Mouse (Mus musculus) CH12.LX (cell line): Measurements from ENCODE around the gene Emd. TPM values are rescaled to one million over a fixed set of nuclear protein-coding genes. Genes with fewer than 3 reads are reported as not detected.

Experiments
- DNase-seq: peaks from one replicate; pipeline ENCODE4 v3.0.0-alpha.2; 2013; ENCODE audit errors: extremely low read depth
- H3K27ac ChIP-seq: 2 replicates; pipeline ENCODE4 v1.5.1; 2012; ENCODE audit warnings: low read depth, mild to moderate bottlenecking, control low read depth, moderate library complexity; ENCODE audit not compliant: insufficient read depth
- H3K27me3 ChIP-seq: replicated peaks from 2 replicates; pipeline ENCODE3; 2012; ENCODE audit warnings: inconsistent platforms
- H3K36me3 ChIP-seq, 2 experiments: replicated peaks in 1 of 2; 2 replicates each; pipeline versions ENCODE3 to v1.6.1; 2012; ENCODE audit warnings: inconsistent platforms in 1 of 2, low read length in 1 of 2, mild to moderate bottlenecking in 1 of 2, mixed read lengths in 1 of 2, moderate library complexity in 1 of 2; ENCODE audit not compliant: control insufficient read depth in 1 of 2, insufficient read depth in 1 of 2
- H3K4me1 ChIP-seq, 2 experiments: 2 replicates each; pipeline ENCODE4 v1.6.1; 2012; ENCODE audit warnings: inconsistent platforms in 1 of 2, moderate library complexity in 1 of 2; ENCODE audit not compliant: insufficient read depth in 2 of 2, control insufficient read depth in 1 of 2
- H3K4me2 ChIP-seq: 2 replicates; pipeline ENCODE4 v1.6.1; 2012; ENCODE audit warnings: low read depth, mild to moderate bottlenecking, control low read depth; ENCODE audit not compliant: poor library complexity, insufficient read depth, severe bottlenecking
- H3K4me3 ChIP-seq, 3 experiments: fragments of 150-350 bp in 1 of 3; sonication (generic) in 1 of 3; replicated peaks in 1 of 3; 2 replicates each; pipeline versions ENCODE3 to v1.5.1; 2011 to 2012; ENCODE audit warnings: low read depth in 2 of 3, low read length in 2 of 3, mild to moderate bottlenecking in 2 of 3, moderate library complexity in 2 of 3, control low read depth in 1 of 3, improper control_type of control experiment in 1 of 3, inconsistent platforms in 1 of 3, mixed read lengths in 1 of 3; ENCODE audit not compliant: poor library complexity in 1 of 3
- H3K79me2 ChIP-seq: replicated peaks from 2 replicates; pipeline ENCODE4 v1.6.1; 2012; ENCODE audit warnings: mild to moderate bottlenecking, moderate library complexity; ENCODE audit not compliant: control insufficient read depth, poor library complexity, insufficient read depth, severe bottlenecking; ENCODE audit errors: extremely low read depth
- H3K9ac ChIP-seq: 2 replicates; pipeline ENCODE4 v1.6.1; 2012; ENCODE audit warnings: low read depth, mild to moderate bottlenecking, control low read depth, moderate library complexity; ENCODE audit not compliant: insufficient read depth
- H3K9me3 ChIP-seq: replicated peaks from 2 replicates; pipeline ENCODE3; 2012; ENCODE audit warnings: low read length, inconsistent platforms, mixed read lengths
- BHLHE40 ChIP-seq: IDR thresholded peaks from 2 replicates; pipeline ENCODE4 v1.6.1; 2011; ENCODE audit warnings: mild to moderate bottlenecking, low read depth, low read length, improper control_type of control experiment
- CHD1 ChIP-seq: IDR thresholded peaks from 2 replicates; pipeline ENCODE4 v1.6.1; 2012; ENCODE audit warnings: low read depth, low read length, improper control_type of control experiment, inconsistent platforms
- E2F4 ChIP-seq: IDR thresholded peaks from 2 replicates; pipeline ENCODE4 v1.6.1; 2011; ENCODE audit warnings: low read depth, low read length, improper control_type of control experiment; ENCODE audit not compliant: insufficient replicate concordance
- EP300 ChIP-seq: IDR thresholded peaks from 2 replicates; pipeline ENCODE4 v1.6.1; 2011; ENCODE audit warnings: low read length, improper control_type of control experiment
- ETS1 ChIP-seq: conservative IDR thresholded peaks from 2 replicates; pipeline ENCODE4 v1.6.1; 2012; ENCODE audit warnings: low read depth, mild to moderate bottlenecking, inconsistent platforms, low read length, improper control_type of control experiment, moderate library complexity
- GABPA ChIP-seq: IDR thresholded peaks from 2 replicates; pipeline ENCODE4 v1.6.1; 2012; ENCODE audit warnings: low read depth, low read length, improper control_type of control experiment, inconsistent platforms; ENCODE audit not compliant: insufficient replicate concordance
- HCFC1 ChIP-seq: IDR thresholded peaks from 2 replicates; pipeline ENCODE4 v1.6.1; 2012; ENCODE audit warnings: low read depth, mild to moderate bottlenecking, inconsistent platforms, low read length, improper control_type of control experiment
- IRF4 ChIP-seq: IDR thresholded peaks from 2 replicates; pipeline ENCODE4 v1.6.1; 2014; ENCODE audit warnings: low read depth, mild to moderate bottlenecking, inconsistent platforms, low read length, improper control_type of control experiment
- JUND ChIP-seq: conservative IDR thresholded peaks from 2 replicates; pipeline ENCODE4 v1.6.1; 2011; ENCODE audit warnings: low read depth, low read length, improper control_type of control experiment
- MAFK ChIP-seq: IDR thresholded peaks from 2 replicates; pipeline ENCODE4 v1.6.1; 2011; ENCODE audit warnings: low read length, improper control_type of control experiment; ENCODE audit not compliant: insufficient replicate concordance
- MEF2A ChIP-seq: IDR thresholded peaks from 2 replicates; pipeline ENCODE4 v1.6.1; 2014; ENCODE audit warnings: low read depth, mild to moderate bottlenecking, inconsistent platforms, low read length, improper control_type of control experiment, borderline replicate concordance
- NELFE ChIP-seq: IDR thresholded peaks from 2 replicates; pipeline ENCODE4 v1.6.1; 2011; ENCODE audit warnings: low read depth, low read length, improper control_type of control experiment
- NRF1 ChIP-seq: IDR thresholded peaks from 2 replicates; pipeline ENCODE4 v1.6.1; 2014; ENCODE audit warnings: low read depth, mild to moderate bottlenecking, inconsistent platforms, low read length, improper control_type of control experiment, moderate library complexity
- POLR2A ChIP-seq: IDR thresholded peaks from 2 replicates; pipeline ENCODE4 v1.6.1; 2011; ENCODE audit warnings: low read depth, mild to moderate bottlenecking, improper control_type of control experiment, low read length
- POLR2AphosphoS2 ChIP-seq: IDR thresholded peaks from 2 replicates; pipeline ENCODE4 v1.6.1; 2011; ENCODE audit warnings: low read depth, low read length, improper control_type of control experiment
- RAD21 ChIP-seq: IDR thresholded peaks from 2 replicates; pipeline ENCODE4 v1.6.1; 2011; ENCODE audit warnings: low read depth, mild to moderate bottlenecking, low read length, improper control_type of control experiment, moderate library complexity
- RCOR1 ChIP-seq: conservative IDR thresholded peaks from 2 replicates; pipeline ENCODE4 v1.6.1; 2012; ENCODE audit warnings: low read depth, mild to moderate bottlenecking, inconsistent platforms, low read length, improper control_type of control experiment
- TBP ChIP-seq: conservative IDR thresholded peaks from 2 replicates; pipeline ENCODE4 v1.6.1; 2011; ENCODE audit warnings: low read depth, low read length, improper control_type of control experiment
- TCF12 ChIP-seq: IDR thresholded peaks from 2 replicates; pipeline ENCODE4 v1.6.1; 2014; ENCODE audit warnings: low read depth, mild to moderate bottlenecking, inconsistent platforms, low read length, improper control_type of control experiment
- UBTF ChIP-seq: IDR thresholded peaks from 2 replicates; pipeline ENCODE4 v1.6.1; 2012; ENCODE audit warnings: low read depth, mild to moderate bottlenecking, inconsistent platforms, low read length, improper control_type of control experiment, moderate library complexity
- ZMIZ1 ChIP-seq: IDR thresholded peaks from 2 replicates; pipeline ENCODE4 v1.6.1; 2012; ENCODE audit warnings: low read depth, mild to moderate bottlenecking, inconsistent platforms, low read length, improper control_type of control experiment
- ZNF384 ChIP-seq: IDR thresholded peaks from 2 replicates; pipeline ENCODE4 v1.6.1; 2012; ENCODE audit warnings: low read depth, low read length, improper control_type of control experiment, inconsistent platforms
- dilution Hi-C: fragments of 300-500 bp; cut with MboI; formaldehyde crosslinking; loops from 2 replicates; pipeline ENCODE4 v1.14.3; 2020; ENCODE audit warnings: low sequenced_read_pairs; ENCODE audit not compliant: extremely low pct_unique_long_range_greater_than_20kb, extremely low pct_ligation_motif_present
- in situ Hi-C: fragments of 300-500 bp; cut with MboI; formaldehyde crosslinking; loops from 3 replicates; pipeline ENCODE4 v1.14.3; 2019; ENCODE audit warnings: low sequenced_read_pairs, low pct_ligation_motif_present, low pct_unique_long_range_greater_than_20kb, mixed read lengths
- polyA plus RNA-seq: library from polyadenylated mRNA; unstranded; fragments of >175 nt; gene quantifications from 2 replicates; pipeline ENCODE4 v1.2.1, GENCODE M21; 2012; ENCODE audit warnings: low read depth; ENCODE audit not compliant: insufficient read length
- total RNA-seq, 2 experiments: library from RNA; depleted of rRNA; stranded (reverse); fragments of 300-350 nt in 1 of 2; fragments of >200 nt in 1 of 2; gene quantifications; 2 replicates each; pipeline ENCODE4 v1.2.3; 2012 to 2014

Emd gene
- 65.4 and 65.6 TPM in 2 replicates for total RNA-seq (2012; rRNA removed)
- 80.1 and 99.4 TPM in 2 replicates for total RNA-seq (2014; rRNA removed)
- polyA plus RNA-seq = 73.8 and 132 TPM in 2 replicates

DNA sequence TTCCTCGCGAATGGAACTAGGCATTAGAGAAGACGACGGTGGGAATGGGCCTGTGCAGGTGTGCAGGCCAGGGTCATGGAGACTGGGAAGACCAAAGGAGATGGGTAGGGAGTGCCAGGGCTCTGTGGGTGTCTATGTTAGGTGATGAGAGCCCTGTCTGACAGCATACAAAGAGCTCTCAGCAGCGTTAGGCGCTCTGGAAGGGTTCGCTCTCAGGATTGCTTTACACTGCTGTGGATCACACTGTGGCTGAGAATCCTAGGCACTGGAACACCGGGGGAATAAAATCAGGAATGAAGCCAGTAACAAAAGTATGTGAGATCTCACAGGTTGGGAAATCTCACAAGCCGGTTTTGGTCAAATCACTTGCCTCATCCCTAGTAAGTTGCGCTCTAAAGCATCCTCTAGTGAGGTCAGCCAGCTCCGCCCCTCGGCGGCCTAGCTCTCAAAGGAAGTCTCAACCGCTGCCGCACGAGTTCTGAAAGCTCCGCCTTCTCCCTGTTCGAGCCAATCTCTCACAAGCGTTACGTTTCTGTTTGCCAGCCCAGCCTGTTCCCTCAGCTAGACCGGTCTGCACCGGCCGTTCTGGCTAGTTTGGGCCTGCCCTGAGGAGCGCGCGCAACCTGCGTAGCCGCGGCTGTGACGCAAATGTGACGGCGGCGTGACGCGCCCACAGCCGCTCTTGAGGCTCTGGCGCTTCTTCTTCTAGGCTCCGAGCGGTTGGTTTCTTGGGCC is at the start of gene Emd:
Emd (plus strand) TSS at position 535 of the 735 bp plus-strand sequence.
- peaks cover 10% of the 10 kb centered on the region; the same call in 1 of the 2 replicates for H3K79me2 ChIP-seq
- peaks cover 2 to 9% of the 10 kb centered on the region in 2 experiments; a peak in 3 of 4 replicates for H3K4me1 ChIP-seq
- H3K27ac ChIP-seq = peak within 1 kb of the TSS; percentile 78
- peak; percentile 93 for DNase-seq
- in situ Hi-C loops (no loop called here), dilution Hi-C loops (no loop called here)
- H3K9ac ChIP-seq = peak within 1 kb of the TSS; percentile 62
- H3K4me2 ChIP-seq = peak within 1 kb of the TSS; percentile 87
- H3K36me3 ChIP-seq = peaks cover 18 to 26% of the 10 kb centered on the region in 2 experiments
- TF ChIP-seq MEF2A (no peak), NELFE (peak; percentile 69), E2F4 (no peak), NRF1 (peak; percentile 80), MAFK (no peak), ETS1 (peak; percentile 8; the same call in 1 of the 2 replicates), POLR2AphosphoS2 (no peak), BHLHE40 (peak; percentile 70), IRF4 (0 out of 2 replicates have a peak, but pooled peaks have one; percentile 5), TBP (peak; percentile 26; the same call in 1 of the 2 replicates), GABPA (peak; percentile 61), POLR2A (peak; percentile 75), UBTF (no peak), EP300 (no peak), RAD21 (no peak), HCFC1 (peak; percentile 39; the same call in 1 of the 2 replicates), ZMIZ1 (peak; percentile 78; the same call in 1 of the 2 replicates), TCF12 (peak; percentile 62; the same call in 1 of the 2 replicates)
- TF ChIP-seq, all 38 proteins: peak for 11
- H3K9me3 ChIP-seq = no peaks in the 10 kb centered on the region
- H3K27me3 ChIP-seq = no peaks in the 10 kb centered on the region
- peak within 1 kb of the TSS; percentile 50 to 78 (median 72) for H3K4me3 ChIP-seq

- Histone ChIP-seq H3K4me2 (no peak overlapping the region), H3K27ac (no peak overlapping the region)
- in situ Hi-C loops = no loop called here
- TF ChIP-seq NRF1 (no peak), RCOR1 (no peak), TBP (no peak), ETS1 (no peak), CHD1 (no peak), HCFC1 (no peak), ZNF384 (no peak), JUND (no peak)
- TF ChIP-seq, all 38 proteins: peak for 0
- H3K36me3 ChIP-seq = peaks cover 4 to 17% of the 10 kb centered on the region in 2 experiments
- no peak overlapping the region for H3K9ac ChIP-seq
- H3K9me3 ChIP-seq = no peaks in the 10 kb centered on the region
- dilution Hi-C loops = no loop called here
- no peak overlapping the region for H3K4me3 ChIP-seq
- no peaks in the 10 kb centered on the region for H3K79me2 ChIP-seq
- H3K4me1 ChIP-seq = peaks cover 0 to 7% of the 10 kb centered on the region in 2 experiments; a peak in 1 of 4 replicates
- DNase-seq = no peak
- no peaks in the 10 kb centered on the region for H3K27me3 ChIP-seq
These were observed 36.0 kb upstream of the Emd start for GRCm38 (mm10) chrX:74218496-74218895.
